Mouse (Mus musculus) E14TG2a.4 (cell line): ENCODE measurements at regions not wholly inside any gene's neighbourhood (a gene's known extent, or its start where the extent isn't known, plus 50 kb on each side); places are given as distances from the start of the nearest gene placed in this dataset.

Experiments used
- H3K27me3 ChIP-seq: 2 replicates; pipeline ENCODE4 v1.6.1; 2014; ENCODE audit warnings: low read length, control low read depth; ENCODE audit not compliant: insufficient read depth
- H3K36me3 ChIP-seq: 2 replicates; pipeline ENCODE4 v1.6.1; 2014; ENCODE audit warnings: low read length, control low read depth; ENCODE audit not compliant: insufficient read depth
- H3K4me1 ChIP-seq: replicated peaks from 2 replicates; pipeline ENCODE4 v1.6.1; 2014; ENCODE audit warnings: low read depth, low read length, control low read depth
- H3K4me3 ChIP-seq: replicated peaks from 2 replicates; pipeline ENCODE4 v1.5.1; 2014; ENCODE audit warnings: mild to moderate bottlenecking, low read length
- H3K9me3 ChIP-seq: 2 replicates; pipeline ENCODE4 v1.6.1; 2014; ENCODE audit warnings: low read length, control low read depth
- CTCF ChIP-seq: conservative IDR thresholded peaks from 2 replicates; pipeline ENCODE4 v1.5.1; 2014; ENCODE audit warnings: low read length
- NANOG ChIP-seq: IDR thresholded peaks from 2 replicates; pipeline ENCODE4 v1.6.1; 2014; ENCODE audit warnings: borderline replicate concordance, low read length, mixed read lengths
- POU5F1 ChIP-seq: IDR thresholded peaks from 2 replicates; pipeline ENCODE4 v1.6.1; 2014; ENCODE audit warnings: low read length, borderline replicate concordance

DNA sequence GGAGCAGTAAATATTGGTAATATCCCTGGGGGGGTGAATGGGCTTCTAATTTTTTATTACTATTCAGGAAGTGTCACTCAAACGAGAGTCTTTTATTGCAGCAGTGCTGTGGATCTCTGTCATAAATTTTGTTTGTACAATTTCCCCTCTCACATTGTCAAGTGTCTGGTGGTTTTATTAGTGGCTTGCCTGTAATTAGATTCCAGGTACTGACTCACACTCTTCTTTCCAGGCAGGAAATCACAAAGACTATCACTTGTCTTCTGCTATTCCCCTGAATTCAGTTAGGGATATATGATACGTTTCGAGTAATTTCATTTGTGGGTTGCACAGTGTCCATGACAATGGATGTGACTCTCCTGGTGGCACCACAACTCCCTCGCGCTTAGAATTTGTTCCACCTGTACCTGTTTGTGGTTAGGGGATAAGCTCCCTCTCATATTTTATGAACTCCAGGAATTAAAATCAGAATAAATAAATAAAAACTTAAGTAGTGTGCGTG, 517.4 kb downstream of the Adgrl2 start:
- no peak overlapping the region for H3K4me3 ChIP-seq
- TF ChIP-seq CTCF (no peak), NANOG (no peak), POU5F1 (no peak)
- no peaks in the 10 kb centered on the region for H3K36me3 ChIP-seq

DNA sequence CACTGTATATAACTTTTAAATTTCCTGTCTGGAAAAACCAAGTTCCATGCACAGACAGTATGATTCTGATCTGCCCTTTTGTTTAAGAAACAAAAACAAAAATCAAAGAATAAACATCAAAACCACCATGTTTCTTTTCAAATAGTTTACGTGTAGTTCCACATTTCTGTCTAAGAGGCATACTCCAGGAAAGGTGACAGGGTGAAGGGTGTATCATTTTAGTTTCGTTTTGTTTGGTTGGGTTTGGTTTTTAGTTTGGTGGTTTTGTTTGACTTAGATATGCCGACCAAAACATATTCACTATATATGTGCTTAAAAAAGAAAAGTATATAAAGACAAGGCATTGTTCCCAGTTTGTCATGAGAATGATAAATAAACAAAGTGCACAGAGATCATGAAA, 524.9 kb downstream of the Adgrl2 start:
- Histone ChIP-seq H3K9me3 (no peaks in the 10 kb centered on the region; the same call in 1 of the 2 replicates), H3K36me3 (no peaks in the 10 kb centered on the region), H3K27me3 (no peaks in the 10 kb centered on the region), H3K4me3 (no peak overlapping the region), H3K4me1 (no peaks in the 10 kb centered on the region)
- TF ChIP-seq NANOG: no peak
- TF ChIP-seq CTCF: no peak
- TF ChIP-seq POU5F1: no peak

More for the DNA sequence above, 517.4 kb downstream of the Adgrl2 start:
- no peaks in the 10 kb centered on the region for H3K4me1 ChIP-seq
- no peaks in the 10 kb centered on the region; the same call in 1 of the 2 replicates for H3K9me3 ChIP-seq
- H3K27me3 ChIP-seq: no peaks in the 10 kb centered on the region

DNA sequence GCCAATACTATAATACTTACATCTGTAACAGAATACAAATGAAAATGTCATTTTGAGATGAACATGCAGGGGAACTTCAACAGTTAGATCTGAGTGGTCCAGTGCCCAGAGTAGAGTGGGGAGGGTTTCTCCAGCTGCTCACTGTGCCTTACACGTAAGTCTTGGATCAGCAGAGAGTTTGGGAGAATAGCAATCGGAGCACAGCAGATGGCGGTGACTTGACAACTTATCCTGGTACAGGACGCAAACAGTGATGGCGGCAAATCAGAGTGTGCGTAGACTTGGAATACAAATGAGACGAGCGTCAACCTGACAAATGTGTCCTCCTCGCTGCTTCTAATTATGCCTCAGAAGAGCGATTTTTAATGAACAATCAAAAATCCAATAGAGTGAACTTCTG, 527.6 kb downstream of the Adgrl2 start:
- Histone ChIP-seq H3K4me1 (no peaks in the 10 kb centered on the region), H3K9me3 (no peaks in the 10 kb centered on the region), H3K27me3 (no peaks in the 10 kb centered on the region), H3K4me3 (no peak overlapping the region), H3K36me3 (no peaks in the 10 kb centered on the region)
- TF ChIP-seq NANOG: no peak
- TF ChIP-seq CTCF: no peak
- TF ChIP-seq POU5F1: no peak

DNA sequence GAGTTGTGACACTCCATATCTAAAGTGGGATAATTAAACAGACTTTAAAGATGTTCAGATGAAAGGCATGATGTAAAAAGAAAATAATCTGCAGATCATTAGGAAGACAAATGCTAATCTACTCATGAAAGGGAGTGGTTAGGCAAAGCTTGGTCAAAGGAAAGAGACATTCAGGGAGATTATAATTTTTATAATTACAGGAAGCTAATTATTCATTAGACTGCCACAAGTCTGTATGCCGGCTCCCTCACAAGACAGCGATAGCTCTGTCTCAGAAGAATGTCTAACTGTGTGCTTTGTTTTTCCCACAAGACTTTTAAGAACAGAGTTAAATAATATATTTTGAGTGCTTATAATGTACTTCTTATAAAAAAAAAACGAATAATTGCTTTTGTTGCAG, 541.5 kb downstream of the Adgrl2 start:
- TF ChIP-seq POU5F1 (no peak), CTCF (no peak), NANOG (no peak)
- H3K27me3 ChIP-seq: no peaks in the 10 kb centered on the region
- H3K4me3 ChIP-seq: no peak overlapping the region
- no peaks in the 10 kb centered on the region for H3K36me3 ChIP-seq
- no peaks in the 10 kb centered on the region for H3K9me3 ChIP-seq
- H3K4me1 ChIP-seq: no peaks in the 10 kb centered on the region

DNA sequence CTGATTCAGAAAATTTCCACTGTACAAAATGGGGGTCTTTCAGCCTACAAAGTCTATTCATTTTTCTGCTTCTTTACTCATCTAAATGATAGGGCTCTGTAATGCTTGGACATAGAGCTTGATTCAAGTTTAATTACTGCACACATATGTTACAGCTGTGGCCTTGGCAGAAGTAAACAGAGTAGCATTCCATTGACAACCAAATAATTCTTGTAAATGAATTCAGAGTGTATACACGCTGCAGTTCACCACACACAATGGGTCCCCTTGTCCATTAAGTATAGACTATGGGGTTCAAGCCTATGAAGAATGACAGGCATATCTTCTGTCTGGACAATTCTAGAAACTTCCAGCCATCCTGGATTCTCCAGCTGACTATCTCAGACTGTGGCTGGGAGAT, 541.9 kb downstream of the Adgrl2 start:
- Histone ChIP-seq H3K9me3 (no peaks in the 10 kb centered on the region), H3K4me3 (no peak overlapping the region), H3K4me1 (no peaks in the 10 kb centered on the region), H3K36me3 (no peaks in the 10 kb centered on the region), H3K27me3 (no peaks in the 10 kb centered on the region)
- TF ChIP-seq CTCF (no peak), POU5F1 (no peak), NANOG (no peak)

DNA sequence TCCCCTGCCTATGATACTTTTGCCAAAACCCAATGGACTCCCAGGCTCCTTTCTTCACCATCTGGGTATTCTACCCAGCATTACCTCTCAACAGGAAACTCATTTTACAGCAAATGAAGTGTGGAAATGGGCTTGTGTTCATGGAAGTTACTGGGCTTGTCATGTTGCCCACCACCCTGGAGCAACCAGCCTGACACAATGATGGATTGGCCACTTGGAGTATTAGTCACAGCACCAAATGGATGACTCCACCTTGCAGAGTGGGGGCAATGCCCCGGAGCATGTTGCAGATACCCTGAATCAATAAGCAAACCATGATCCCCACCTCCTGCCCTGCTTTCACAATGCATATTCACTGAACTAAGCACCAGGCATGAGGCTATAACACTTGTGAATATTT, 543.5 kb downstream of the Adgrl2 start:
- no peak overlapping the region for H3K4me3 ChIP-seq
- H3K27me3 ChIP-seq: no peaks in the 10 kb centered on the region
- no peaks in the 10 kb centered on the region for H3K36me3 ChIP-seq
- TF ChIP-seq POU5F1 (no peak), CTCF (no peak), NANOG (no peak)
- no peaks in the 10 kb centered on the region for H3K4me1 ChIP-seq
- no peaks in the 10 kb centered on the region for H3K9me3 ChIP-seq

DNA sequence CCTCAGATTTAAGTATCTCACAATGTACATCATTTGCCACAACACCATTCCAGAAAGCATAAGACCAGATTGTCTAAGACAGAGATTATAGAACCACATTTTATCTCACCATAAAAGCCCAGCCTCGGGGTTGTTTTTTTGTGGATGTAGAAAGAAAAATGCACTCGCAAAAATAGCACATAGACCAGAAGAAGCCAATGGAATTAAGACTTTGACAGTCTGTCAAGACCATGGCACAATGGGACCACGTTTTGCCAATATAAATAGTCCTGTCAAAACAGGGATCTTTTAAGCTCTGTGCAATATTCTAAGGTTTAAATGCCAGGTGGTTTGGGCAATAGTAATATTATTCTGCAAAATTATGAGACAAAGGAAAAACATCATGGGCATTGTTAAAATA, 547.3 kb downstream of the Adgrl2 start:
- H3K36me3 ChIP-seq: no peaks in the 10 kb centered on the region
- TF ChIP-seq POU5F1 (no peak), CTCF (no peak), NANOG (no peak)
- no peaks in the 10 kb centered on the region for H3K9me3 ChIP-seq
- H3K4me3 ChIP-seq: no peak overlapping the region
- H3K27me3 ChIP-seq: no peaks in the 10 kb centered on the region
- no peaks in the 10 kb centered on the region for H3K4me1 ChIP-seq

DNA sequence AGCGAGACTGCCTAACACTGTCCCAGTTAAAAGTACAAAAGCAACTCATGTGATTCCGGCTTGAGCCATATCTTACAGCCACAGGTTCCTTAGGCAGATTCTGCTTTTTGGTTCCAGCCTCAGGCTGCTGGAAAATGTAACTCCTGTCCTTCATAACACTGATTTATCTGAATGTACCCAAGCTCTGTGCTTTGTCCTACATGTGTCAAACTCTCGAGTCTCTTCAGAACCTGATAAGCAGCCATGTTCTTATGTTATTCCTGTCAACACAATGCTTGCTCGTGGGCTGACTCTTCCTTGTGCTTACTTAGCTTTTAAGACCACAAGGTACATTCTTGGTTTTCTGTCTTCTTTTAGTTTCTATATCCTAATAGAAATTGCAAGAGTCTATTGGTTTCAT, 556.3 kb downstream of the Adgrl2 start:
- Histone ChIP-seq H3K36me3 (no peaks in the 10 kb centered on the region), H3K27me3 (peaks cover 5% of the 10 kb centered on the region; the same call in 1 of the 2 replicates), H3K4me3 (no peak overlapping the region), H3K9me3 (no peaks in the 10 kb centered on the region), H3K4me1 (no peaks in the 10 kb centered on the region)
- no peak for TF ChIP-seq CTCF
- TF ChIP-seq NANOG: no peak
- TF ChIP-seq POU5F1: no peak

DNA sequence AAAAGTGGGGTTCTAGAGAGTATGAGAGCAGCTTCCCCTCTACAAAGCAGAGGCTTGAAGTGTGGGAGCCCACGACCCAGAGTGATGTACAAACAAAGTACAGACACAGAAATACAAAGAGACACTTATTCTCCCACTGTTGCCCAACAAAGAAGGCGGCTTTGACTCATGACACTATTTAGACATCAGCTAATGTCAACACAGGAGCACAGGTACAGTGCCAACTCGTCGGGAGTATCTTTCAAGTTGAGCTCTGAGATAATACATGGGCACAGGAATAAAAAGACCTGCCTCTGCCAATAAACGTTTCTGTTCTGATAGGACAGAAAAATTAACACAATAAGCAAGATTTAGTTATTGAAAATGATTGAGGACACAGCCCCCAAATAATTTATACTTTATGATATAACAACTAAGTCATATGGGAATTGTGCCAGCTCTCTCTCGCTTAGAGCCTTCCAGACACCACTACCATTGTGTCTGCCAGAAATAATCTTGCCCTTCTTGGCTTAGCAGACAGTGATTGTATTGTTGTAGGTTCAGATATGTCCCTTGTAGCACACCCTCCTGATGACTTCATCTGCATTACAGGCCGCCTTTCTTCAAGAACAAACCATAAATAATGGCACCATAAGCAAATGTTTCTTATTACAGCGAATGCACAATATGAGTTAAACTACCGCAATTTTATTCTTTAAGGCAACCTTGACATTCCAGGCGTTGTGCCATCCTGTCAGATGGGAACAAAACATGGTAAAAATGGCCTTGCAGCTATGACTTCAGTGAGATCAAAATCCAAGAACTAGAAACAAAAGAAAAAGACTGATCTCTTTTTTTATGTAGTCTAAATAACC, 561.1 kb downstream of the Adgrl2 start:
- Histone ChIP-seq H3K36me3 (no peaks in the 10 kb centered on the region), H3K27me3 (peaks cover 17% of the 10 kb centered on the region), H3K9me3 (no peaks in the 10 kb centered on the region), H3K4me3 (no peak overlapping the region), H3K4me1 (peaks cover 19% of the 10 kb centered on the region)
- no peak for TF ChIP-seq POU5F1
- no peak for TF ChIP-seq CTCF
- no peak for TF ChIP-seq NANOG
